Mouse (Mus musculus) heart, postnatal 0 days (tissue): ENCODE data around the gene Zfhx3.

Experiments used
- CTCF ChIP-seq: IDR thresholded peaks from 2 replicates; pipeline ENCODE4 v1.5.1; 2016; ENCODE audit warnings: antibody characterized with exemption, control low read depth, low read depth
- EP300 ChIP-seq: IDR thresholded peaks from 2 replicates; pipeline ENCODE4 v1.6.1; 2016; ENCODE audit warnings: antibody characterized with exemption, low read depth

- no peak for TF ChIP-seq CTCF
- no peak for TF ChIP-seq EP300
Observed at GRCm38 (mm10) chr8:108951560-108951959, 1009.1 kb downstream of the Zfhx3 start.
